Mouse (Mus musculus) E14TG2a.4 (cell line): ENCODE data around the gene Shc1.

ENCODE experiments used
- CTCF ChIP-seq: conservative IDR thresholded peaks from 2 replicates; pipeline ENCODE4 v1.5.1; 2014; ENCODE audit warnings: low read length
- NANOG ChIP-seq: IDR thresholded peaks from 2 replicates; pipeline ENCODE4 v1.6.1; 2014; ENCODE audit warnings: borderline replicate concordance, low read length, mixed read lengths

GRCm38 (mm10) chr3:89454401-89455177, 36.3 kb downstream of the Shc1 start, which contains the start of gene Pmvk:
- TF ChIP-seq CTCF, result no peak
- TF ChIP-seq NANOG, result no peak
